Mouse (Mus musculus) heart, postnatal 0 days (tissue): ENCODE data around the gene Rnf187. TPM values are rescaled to one million over a fixed set of nuclear protein-coding genes. Genes with fewer than 3 reads are reported as not detected.

ENCODE experiments used
- ATAC-seq: fragments of 200-750 bp; cut with Nextera tagmentation; 2 replicates; pipeline ENCODE4 v1.8.0; 2017; ENCODE audit warnings: low read depth, moderate number of reproducible peaks, moderate library complexity; ENCODE audit not compliant: insufficient read depth
- DNase-seq: peaks from one replicate; pipeline ENCODE4 v3.0.0-alpha.2; 2016; ENCODE audit warnings: low spot score
- H3K27ac ChIP-seq: fragments of 300-500 bp; sonication (generic); 2 replicates; pipeline ENCODE4 v1.5.1; 2014; ENCODE audit warnings: low read depth, mild to moderate bottlenecking
- H3K27me3 ChIP-seq: fragments of 300-500 bp; sonication (generic); 2 replicates; pipeline ENCODE4 v1.6.1; 2014; ENCODE audit warnings: low read length, mixed read lengths; ENCODE audit not compliant: control insufficient read depth, insufficient read depth
- H3K36me3 ChIP-seq: fragments of 300-500 bp; sonication (generic); replicated peaks from 2 replicates; pipeline ENCODE4 v1.6.1; 2014; ENCODE audit warnings: low read length, mixed read lengths; ENCODE audit not compliant: control insufficient read depth, insufficient read depth
- H3K4me1 ChIP-seq: fragments of 300-500 bp; sonication (generic); 2 replicates; pipeline ENCODE4 v1.6.1; 2014; ENCODE audit warnings: antibody characterized with exemption; ENCODE audit not compliant: control insufficient read depth, insufficient read depth
- H3K4me2 ChIP-seq: fragments of 300-500 bp; sonication (generic); 2 replicates; pipeline ENCODE4 v1.6.1; 2014; ENCODE audit warnings: low read depth, mild to moderate bottlenecking, low read length, moderate library complexity
- H3K4me3 ChIP-seq: fragments of 300-500 bp; sonication (generic); 2 replicates; pipeline ENCODE4 v1.5.1; 2014; ENCODE audit warnings: low read depth, low read length
- H3K9ac ChIP-seq: fragments of 300-500 bp; sonication (generic); replicated peaks from 2 replicates; pipeline ENCODE4 v1.6.1; 2014; ENCODE audit warnings: low read depth, low read length, mixed read lengths
- H3K9me3 ChIP-seq: fragments of 300-500 bp; sonication (generic); replicated peaks from 2 replicates; pipeline ENCODE4 v1.6.1; 2016; ENCODE audit warnings: low read length; ENCODE audit not compliant: control insufficient read depth
- CTCF ChIP-seq: IDR thresholded peaks from 2 replicates; pipeline ENCODE4 v1.5.1; 2016; ENCODE audit warnings: antibody characterized with exemption, control low read depth, low read depth
- EP300 ChIP-seq: IDR thresholded peaks from 2 replicates; pipeline ENCODE4 v1.6.1; 2016; ENCODE audit warnings: antibody characterized with exemption, low read depth
- WGBS: fragments of 180-500 bp; shearing (Covaris S2); extraction: QIAGEN DNeasy Blood & Tissue Kit; methylation state at CpG from one replicate; pipeline ENCODE4 v1.1.7; 2014; 5-methylcytosine and 5-hydroxymethylcytosine counted together
- polyA plus RNA-seq: library from polyadenylated mRNA; unstranded; fragments of >200 nt; fragmentation: Nextera tagmentation; extraction: Ambion mirVana; gene quantifications from 2 replicates; pipeline ENCODE4 v1.2.1, GENCODE M21; 2015
- total RNA-seq: library from RNA; depleted of rRNA; stranded (reverse); fragments of >200 nt; gene quantifications from 2 replicates; pipeline ENCODE4 v1.2.3, GENCODE M21; 2014; ENCODE audit warnings: low replicate concordance

Rnf187 gene
- total and polyA plus RNA-seq, 2 experiments from 2014 or later, result 147 to 362 TPM

- no peak for TF ChIP-seq EP300
- TF ChIP-seq CTCF, result peak; percentile 81
- Histone ChIP-seq H3K4me2 (peak overlapping the region; percentile 61), H3K4me1 (peaks cover 4% of the 10 kb centered on the region; the same call in 1 of the 2 replicates), H3K4me3 (peak overlapping the region; percentile 48), H3K27me3 (no peaks in the 10 kb centered on the region), H3K9me3 (no peaks in the 10 kb centered on the region), H3K9ac (peak overlapping the region; percentile 50; the same call in 1 of the 2 replicates), H3K36me3 (peaks cover 18% of the 10 kb centered on the region), H3K27ac (peak overlapping the region; percentile 84)
- DNase-seq (peak; percentile 80), ATAC-seq (peak; percentile 86)
- 22% methylated on average over 20 of the region's 20 CpGs for WGBS
Observed at GRCm38 (mm10) chr11:58927790-58928651, 10.7 kb downstream of the Rnf187 start.

- ATAC-seq (no peak), DNase-seq (no peak)
- Histone ChIP-seq H3K36me3 (peaks cover 8% of the 10 kb centered on the region), H3K4me3 (no peak overlapping the region), H3K27ac (no peak overlapping the region), H3K9me3 (no peaks in the 10 kb centered on the region), H3K27me3 (no peaks in the 10 kb centered on the region), H3K4me2 (no peak overlapping the region), H3K4me1 (peaks cover 4% of the 10 kb centered on the region; the same call in 1 of the 2 replicates), H3K9ac (no peak overlapping the region)
- 71% methylated on average over 2 of the region's 2 CpGs for WGBS
- TF ChIP-seq CTCF, result no peak
- TF ChIP-seq EP300, result no peak
Observed at GRCm38 (mm10) chr11:58927053-58927452, 11.7 kb downstream of the Rnf187 start.

- WGBS, result 86% methylated on average over 2 of the region's 3 CpGs
Observed at GRCm38 (mm10) chr11:58926651-58927050, 12.1 kb downstream of the Rnf187 start.

GRCm38 (mm10) chr11:58922420-58922819, 16.3 kb downstream of the Rnf187 start:
- Histone ChIP-seq H3K9me3 (no peaks in the 10 kb centered on the region), H3K27me3 (no peaks in the 10 kb centered on the region), H3K4me3 (no peak overlapping the region), H3K36me3 (no peaks in the 10 kb centered on the region), H3K4me2 (no peak overlapping the region), H3K4me1 (no peaks in the 10 kb centered on the region), H3K27ac (no peak overlapping the region), H3K9ac (no peak overlapping the region)
- no peak for DNase-seq
- no peak for ATAC-seq
- WGBS, result 77% methylated on average over 9 of the region's 9 CpGs
- TF ChIP-seq EP300, result no peak
- TF ChIP-seq CTCF, result no peak

More at GRCm38 (mm10) chr11:58926651-58927050, 12.1 kb downstream of the Rnf187 start:
- Histone ChIP-seq H3K36me3 (peaks cover 4% of the 10 kb centered on the region), H3K9ac (no peak overlapping the region), H3K27ac (no peak overlapping the region), H3K4me3 (no peak overlapping the region), H3K27me3 (no peaks in the 10 kb centered on the region), H3K4me1 (peaks cover 4% of the 10 kb centered on the region; the same call in 1 of the 2 replicates), H3K9me3 (no peaks in the 10 kb centered on the region), H3K4me2 (no peak overlapping the region)
- no peak for ATAC-seq
- no peak for TF ChIP-seq CTCF
- TF ChIP-seq EP300, result no peak
- DNase-seq, result no peak

GRCm38 (mm10) chr11:58918759-58919158, 20.0 kb downstream of the Rnf187 start:
- no peak overlapping the region for H3K4me3 ChIP-seq
- no peak overlapping the region for H3K4me2 ChIP-seq
- WGBS, result 63% methylated on average over 5 of the region's 5 CpGs
- DNase-seq, result no peak
- H3K9ac ChIP-seq, result no peak overlapping the region
- no peak overlapping the region for H3K27ac ChIP-seq
- H3K27me3 ChIP-seq, result no peaks in the 10 kb centered on the region
- no peaks in the 10 kb centered on the region for H3K9me3 ChIP-seq
- TF ChIP-seq EP300 (no peak), CTCF (no peak)
- H3K36me3 ChIP-seq, result no peaks in the 10 kb centered on the region
- no peaks in the 10 kb centered on the region for H3K4me1 ChIP-seq
- no peak for ATAC-seq
